Mouse (Mus musculus): ENCODE measurements at regions not wholly inside any gene's neighbourhood (a gene's known extent, or its start where the extent isn't known, plus 50 kb on each side); places are given as distances from the start of the nearest gene placed in this dataset.

DNA sequence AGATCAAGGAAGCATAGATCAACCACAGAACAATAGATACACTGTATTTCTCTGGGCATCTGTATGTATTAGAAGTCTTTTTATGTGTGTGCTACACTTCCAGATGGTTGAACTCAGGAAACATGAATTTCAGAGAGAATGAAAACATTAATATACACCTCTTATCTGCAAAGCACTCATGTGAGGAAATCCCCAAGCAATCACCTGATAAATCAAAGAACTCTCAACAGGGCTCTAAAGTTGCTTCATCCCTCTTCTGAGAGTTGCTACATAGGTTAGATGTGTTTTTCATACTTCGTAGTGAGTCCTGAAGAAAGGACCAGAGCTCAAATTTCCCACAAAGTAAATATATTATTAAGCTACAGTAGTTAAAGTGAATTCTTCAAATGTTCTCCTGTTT is 263.1 kb upstream of the Tbl1xr1 start:
- TF ChIP-seq EP300 (IDR thresholded peaks at IDR 0.05; ENCODE audit: low read depth) (no peak), CTCF (IDR thresholded peaks at IDR 0.05; ENCODE audit: low read depth) (no peak)

Data from heart, postnatal 0 days (tissue).